Mouse (Mus musculus): ENCODE data around the gene Gas2l1. TPM values are rescaled to one million over a fixed set of nuclear protein-coding genes. Genes with fewer than 3 reads are reported as not detected.
A peak's percentile ranks its signal among the peaks of the same experiment; 100 is the strongest.

The Gas2l1 gene
- total RNA-seq, 2 experiments from 2014 or later: 3.9 to 4.9 TPM

DNA sequence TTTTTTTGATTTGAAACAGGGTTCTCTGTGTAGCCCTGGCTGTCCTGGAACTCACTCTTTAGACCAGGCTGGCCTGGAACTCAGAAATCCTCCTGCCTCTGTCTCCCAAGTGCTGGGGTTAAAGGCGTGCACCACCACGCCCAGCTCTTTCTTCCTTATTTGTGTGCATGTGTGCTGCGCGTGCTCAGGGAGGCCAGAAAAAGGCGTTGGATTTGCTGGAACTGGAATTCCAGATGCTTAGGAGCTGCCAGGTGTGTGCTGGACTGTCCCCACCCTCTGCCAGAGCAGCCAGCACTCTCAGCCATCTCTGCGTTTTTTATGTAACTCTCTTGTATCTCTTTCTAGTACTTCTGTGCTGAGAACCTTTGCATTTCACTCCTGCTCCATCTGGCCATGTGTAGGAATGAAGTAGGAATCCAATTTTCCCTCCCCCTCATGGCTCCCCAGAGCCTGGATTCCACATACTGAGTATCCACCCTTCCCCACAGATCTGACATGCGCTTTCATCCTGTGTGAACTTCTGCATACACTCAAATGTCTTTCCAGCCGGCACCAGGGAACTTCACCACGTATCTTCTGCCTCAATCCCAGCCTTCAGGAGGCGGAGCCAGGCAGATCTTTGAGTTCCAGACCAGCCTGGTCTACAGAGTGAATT, 12.8 kb downstream of the Gas2l1 start:
- intact Hi-C loops (cut with DNase I): no loop called here
- no peak for DNase-seq

DNA sequence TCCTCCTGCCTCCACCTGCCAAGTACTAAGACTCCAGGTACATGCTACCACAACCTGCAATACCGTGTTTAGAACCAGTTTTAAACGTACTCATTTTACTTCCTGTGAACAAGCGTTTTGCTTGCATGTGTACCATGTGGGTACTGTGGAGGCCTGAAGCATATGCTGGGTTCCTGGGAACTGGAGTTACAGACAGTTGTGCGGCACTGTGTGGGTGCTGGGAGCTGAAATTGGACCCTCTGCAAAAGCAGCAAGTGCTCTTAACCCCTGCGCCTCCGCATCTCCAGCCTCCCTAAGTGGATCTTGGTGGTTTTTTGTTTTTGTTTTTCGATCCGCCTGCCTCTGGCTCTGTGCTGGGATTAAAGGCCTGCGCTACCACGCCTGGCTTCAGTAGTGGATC, 13.5 kb downstream of the Gas2l1 start:
- no peak for DNase-seq
- intact Hi-C loops (cut with DNase I): no loop called here

DNA sequence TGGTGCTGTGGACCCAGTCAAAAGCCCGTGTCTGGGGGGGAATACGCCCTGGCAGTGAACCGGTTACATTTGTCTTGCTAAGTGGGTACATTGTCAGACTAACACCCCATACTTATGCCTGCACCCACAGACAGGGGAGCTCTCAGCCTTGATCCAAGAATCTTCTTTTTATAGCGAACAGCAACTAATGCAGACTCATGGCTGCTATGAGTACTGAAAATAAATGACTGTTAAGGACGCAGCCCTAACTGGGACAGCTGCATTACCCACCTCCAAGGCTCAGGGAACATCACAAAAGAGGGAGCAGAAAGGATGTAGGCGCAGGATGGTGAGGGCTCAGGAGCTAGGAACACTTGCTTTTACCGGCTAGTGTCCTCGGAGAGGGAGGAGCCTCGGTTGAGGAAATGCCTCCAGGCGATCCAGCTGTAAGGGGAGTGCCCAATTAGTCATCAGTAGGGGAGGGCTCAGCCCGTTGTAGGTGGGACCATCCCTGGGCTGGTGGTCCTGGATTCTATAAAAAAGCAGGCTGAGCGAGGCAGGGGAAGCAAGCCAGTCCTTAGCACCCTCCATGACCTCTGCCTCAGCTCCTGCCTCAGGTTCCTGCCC, 18.7 kb downstream of the Gas2l1 start:
- intact Hi-C loops (cut with DNase I): no loop called here
- no peak for DNase-seq

DNA sequence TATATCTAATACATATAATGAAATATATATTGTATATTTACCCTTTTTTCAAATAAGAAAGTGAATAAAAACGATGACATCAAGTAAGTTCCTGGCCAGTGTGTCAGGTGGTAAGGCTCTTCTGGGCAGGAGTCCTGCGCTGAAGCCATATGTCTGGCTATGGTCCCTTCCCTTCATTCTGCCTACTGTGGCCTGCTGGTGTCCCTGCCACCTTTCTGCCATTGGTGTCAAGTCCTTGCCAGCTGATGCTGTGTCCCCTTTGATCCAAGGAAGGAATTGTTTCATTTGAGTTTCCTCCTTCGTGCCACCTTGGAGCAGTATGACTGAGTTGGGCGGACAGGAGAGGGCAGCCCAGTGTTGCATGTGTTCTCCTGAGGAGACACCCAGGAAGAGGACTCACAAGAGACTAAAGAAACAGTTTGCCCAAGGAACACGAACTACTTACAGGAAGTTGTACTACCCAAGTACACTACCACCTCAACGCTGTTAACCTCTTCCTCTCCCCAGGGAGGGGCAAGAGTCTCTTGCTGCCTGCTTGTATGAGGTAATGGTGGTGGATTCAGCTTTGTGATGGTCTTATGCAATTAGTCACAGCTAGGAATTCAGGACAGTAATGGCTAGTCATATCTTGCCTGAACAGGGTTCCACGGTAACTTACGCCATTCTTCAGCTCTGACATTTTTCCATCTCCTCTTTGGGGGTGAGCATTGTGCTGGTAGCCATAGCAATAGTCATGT, 22.3 kb downstream of the Gas2l1 start:
- intact Hi-C loops (cut with DNase I): no loop called here
- DNase-seq: no peak

DNA sequence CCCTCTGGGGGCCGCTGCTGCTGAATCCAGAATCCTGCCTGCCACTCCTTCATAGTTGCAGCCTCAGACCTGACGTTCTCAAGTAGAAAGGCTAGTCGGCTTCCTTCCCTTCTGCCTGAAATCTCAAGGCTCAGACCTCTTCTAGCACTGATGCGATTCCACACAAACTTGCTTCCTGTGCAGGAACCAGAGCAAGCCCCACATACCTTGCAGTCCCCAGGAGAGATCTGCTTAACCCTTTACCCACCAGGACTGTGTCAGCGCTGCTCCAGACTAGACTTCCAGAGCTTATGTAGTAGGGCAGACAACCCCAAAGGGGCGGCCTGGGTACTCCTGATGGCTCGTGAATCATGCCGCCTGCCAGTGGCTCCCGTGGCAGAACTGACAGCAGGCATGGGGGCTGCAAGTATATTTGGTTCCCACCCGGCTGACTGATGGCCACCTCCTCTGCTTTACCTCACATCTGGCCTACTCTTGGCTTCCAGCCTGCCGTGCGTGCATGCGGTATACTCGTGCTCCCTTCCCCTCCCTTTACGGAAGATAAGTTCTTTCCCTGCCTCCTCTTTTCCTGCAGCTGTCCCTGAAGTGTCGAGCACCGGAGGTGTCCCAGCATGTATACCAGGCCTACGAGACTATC, 23.9 kb downstream of the Gas2l1 start:
- intact Hi-C loops (cut with DNase I): no loop called here
- peak in 1 of 2 experiments; percentile 3 for DNase-seq

DNA sequence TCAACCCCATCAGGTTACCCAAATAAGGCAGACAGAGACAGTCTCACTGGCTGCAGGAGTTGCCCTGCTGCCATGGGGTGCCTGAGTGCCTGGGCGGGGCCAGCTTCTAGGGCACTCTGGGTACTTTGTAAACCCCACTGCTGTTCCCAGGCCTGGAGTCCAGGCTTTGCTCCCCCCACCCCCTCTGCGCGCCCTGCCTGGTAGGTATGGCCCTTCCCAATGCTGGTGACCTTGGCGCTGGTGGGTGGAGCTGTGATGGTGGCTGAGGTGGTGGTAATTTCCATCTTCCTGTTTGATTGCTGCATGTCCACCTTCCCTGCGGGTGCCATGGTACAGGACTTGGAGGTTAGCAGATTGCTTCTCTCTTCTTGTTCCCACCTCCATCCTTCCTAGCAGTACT, 24.5 kb downstream of the Gas2l1 start:
- DNase-seq: peak in 1 of 2 experiments; percentile 3
- intact Hi-C loops (cut with DNase I): no loop called here

DNA sequence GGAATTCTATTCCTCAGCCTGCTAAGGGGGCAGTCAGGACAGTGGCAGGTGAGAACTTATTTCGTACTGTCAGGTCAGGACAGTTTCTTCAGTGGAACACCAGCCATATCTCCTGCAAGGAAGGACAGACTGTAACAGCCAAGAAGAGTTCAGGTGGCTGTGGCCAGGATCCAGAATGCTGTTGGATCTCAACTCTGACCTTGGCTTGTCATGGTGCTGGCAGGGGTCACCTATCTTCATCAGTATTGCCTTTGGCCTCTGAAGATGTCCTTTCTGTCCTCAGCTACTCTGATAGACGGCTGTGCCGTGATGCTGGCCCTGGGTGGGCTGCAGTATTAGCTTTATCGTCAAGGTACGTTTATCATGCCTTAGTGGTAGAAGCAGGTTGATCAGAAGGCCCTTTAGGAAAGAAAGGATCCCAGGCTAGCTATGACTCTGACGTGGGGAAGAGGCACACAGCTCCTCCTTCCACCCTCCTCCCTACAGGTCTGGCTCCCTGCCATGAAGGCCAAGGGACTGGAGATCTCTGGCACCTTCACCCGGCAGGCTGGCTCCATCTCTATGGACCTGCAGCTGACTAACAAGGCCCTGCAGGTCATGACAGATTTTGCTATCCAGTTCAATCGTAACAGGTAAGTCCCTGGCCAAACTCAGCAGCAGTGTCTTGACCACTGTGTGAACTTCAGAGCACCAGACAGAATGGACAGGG, 27.8 kb downstream of the Gas2l1 start:
- intact Hi-C loops (cut with DNase I): no loop called here
- DNase-seq: peak in 1 of 2 experiments; percentile 59

DNA sequence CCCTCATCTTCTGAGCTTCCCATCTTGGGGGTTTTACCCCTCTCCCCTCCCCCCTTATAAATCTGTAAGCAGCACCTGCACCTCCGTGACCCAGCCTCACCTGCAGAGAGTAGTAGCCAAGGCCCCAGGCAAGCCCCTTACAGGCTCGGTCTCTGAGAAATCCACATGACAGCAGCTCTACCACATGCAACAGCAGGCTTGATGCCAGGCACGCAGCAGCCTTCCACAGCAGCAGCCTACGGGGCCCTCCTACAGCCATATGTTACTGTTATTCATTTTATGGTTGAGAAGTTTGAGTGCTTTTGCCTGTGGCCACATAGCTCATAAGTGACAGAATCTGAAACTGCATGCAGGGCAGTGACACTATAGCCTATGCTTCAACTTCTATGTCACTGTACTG, 29.7 kb downstream of the Gas2l1 start:
- no peak for DNase-seq
- intact Hi-C loops (cut with DNase I): no loop called here

DNA sequence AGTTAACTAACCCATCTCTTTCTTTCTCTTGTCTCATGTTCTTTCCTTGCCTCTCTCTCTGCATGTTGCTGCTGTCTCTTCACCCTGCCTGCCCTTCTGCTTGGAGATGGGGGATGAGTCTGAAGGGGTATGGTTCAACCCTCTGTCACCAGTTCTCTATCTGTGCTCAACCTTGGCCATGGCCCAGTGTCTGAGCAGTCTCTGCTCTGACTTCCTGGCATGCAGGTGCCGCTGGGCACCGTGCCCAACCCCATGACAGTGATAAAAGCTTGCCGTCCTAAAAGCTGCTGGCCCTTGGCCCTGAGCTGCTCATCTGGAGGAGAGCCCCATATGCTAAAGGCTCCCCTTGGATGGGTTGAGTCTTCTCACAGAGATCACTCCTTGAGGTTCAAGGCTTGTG, 32.0 kb downstream of the Gas2l1 start:
- DNase-seq: peak in 1 of 2 experiments; percentile 36
- intact Hi-C loops (cut with DNase I): no loop called here

DNA sequence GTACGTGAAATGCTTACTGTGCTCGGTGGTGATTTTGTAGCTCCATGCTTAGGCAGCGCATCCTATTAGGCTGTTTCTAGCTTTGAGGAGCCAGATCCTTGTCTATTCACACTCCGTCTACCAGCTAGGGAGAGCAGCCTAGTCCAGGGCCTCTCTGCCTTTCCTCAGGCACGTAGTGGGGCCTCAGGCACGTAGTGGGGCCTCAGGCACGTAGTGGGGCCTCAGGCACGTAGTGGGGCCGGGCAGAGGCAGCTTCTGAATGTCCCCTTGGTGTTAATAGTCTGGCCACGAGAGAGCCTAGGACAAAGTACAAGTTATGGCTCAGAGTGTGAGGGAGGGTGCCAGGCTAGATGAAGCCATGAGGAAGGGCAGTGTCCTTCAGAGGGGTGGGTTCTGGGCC, 32.4 kb downstream of the Gas2l1 start:
- intact Hi-C loops (cut with DNase I): no loop called here
- DNase-seq: no peak

DNA sequence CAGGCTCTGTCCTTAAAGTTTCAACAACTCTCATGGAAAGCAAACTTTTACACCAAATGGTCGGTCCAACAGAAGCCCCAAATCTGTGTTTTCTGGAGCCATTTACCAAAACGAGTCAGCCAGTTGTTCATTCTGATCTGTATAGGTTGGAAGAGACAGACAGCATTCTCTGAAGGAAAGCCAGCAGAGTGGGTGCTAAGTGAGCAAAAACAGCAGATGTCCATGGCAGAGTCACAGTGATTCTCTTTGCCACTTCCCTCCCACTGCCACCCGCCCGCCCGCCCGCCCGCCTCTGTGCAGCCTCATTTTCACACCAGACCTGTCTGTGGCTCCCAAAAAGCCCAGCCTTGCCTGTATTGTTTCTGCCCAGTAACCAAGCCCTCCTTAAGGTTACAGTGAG, 36.9 kb downstream of the Gas2l1 start:
- intact Hi-C loops (cut with DNase I): no loop called here
- no peak for DNase-seq

DNA sequence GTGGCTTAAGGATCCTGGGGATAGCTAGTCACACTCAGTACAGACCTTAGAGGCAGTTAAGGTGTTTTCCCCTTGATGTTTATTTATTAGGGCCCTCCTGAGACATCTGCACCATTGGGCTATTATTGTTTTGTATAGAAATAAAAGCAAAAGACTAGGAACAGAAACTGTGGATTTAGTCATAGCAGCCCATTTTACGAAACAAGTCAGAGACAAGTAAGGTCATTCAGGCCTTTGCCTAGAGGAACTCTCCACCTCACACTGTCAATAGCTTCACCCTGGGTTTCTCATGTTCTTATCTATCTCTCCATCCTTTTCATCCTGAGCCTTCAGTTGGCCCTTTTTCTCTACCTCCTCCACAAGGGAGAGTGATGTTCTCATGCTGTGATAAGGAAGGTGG, 40.0 kb downstream of the Gas2l1 start:
- no peak for DNase-seq
- intact Hi-C loops (cut with DNase I): no loop called here

DNA sequence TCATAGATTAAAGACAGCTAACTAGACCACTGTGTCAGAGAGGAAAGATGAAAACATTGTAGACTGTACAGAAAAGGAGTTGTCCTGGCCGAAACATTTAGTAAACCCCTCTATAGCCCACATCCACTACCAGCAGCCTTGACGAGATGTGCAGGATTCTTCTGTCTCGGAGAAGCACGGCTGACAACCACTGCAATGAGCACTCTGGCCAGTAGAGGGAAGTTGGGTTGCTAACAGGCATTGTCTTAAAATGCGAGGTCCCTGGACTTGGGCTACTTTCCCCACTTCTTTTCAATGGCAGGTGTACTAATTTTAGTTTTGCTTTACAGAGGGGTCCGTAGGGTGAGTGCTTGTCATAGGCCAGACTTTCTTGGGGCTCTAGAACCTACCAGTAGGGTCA, 47.6 kb downstream of the Gas2l1 start:
- intact Hi-C loops (cut with DNase I): no loop called here
- DNase-seq: no peak

DNA sequence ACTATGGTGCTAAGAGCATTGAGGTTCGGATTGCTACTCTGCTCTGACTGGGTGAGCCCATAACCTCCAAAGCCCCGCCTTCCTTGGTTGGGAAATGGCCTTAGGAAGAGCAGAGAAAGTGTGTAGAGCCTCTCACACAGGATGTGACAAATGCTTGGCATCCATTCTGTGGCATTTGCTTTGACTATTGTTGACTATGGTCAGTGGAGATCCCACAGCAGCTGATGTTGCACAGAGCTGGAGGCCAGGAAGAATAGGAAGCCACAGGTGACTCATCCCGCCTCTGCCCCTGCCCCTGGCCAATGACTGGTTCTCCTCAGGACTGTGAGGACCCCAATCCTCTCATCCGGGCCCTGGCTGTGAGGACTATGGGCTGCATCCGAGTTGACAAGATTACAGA, 48.8 kb downstream of the Gas2l1 start:
- intact Hi-C loops (cut with DNase I): no loop called here
- no peak for DNase-seq

DNA sequence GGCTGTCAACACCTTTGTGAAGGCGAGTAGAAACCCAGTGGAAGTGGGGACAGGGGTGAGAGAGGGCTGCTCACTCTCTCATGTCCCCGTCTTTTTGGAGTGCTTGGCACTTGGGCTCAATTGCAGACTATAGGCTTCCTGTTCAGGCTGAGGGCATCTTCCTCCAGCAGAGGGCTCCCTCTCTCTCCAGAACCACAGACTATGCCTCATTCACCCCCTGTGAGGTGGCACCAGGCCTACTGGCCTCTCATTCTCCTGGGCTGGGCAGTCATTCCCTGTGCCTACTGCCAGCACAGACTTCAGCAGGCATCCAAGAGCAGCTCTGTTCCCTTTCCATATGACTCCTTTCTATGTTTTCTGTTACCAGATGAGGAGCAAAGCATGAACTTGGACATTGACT, 49.4 kb downstream of the Gas2l1 start:
- intact Hi-C loops (cut with DNase I): loop anchor here (1.0 kb wide), 1 partner anchor 50 kb away; the partner anchor contains the start of gene Gas2l1

DNA sequence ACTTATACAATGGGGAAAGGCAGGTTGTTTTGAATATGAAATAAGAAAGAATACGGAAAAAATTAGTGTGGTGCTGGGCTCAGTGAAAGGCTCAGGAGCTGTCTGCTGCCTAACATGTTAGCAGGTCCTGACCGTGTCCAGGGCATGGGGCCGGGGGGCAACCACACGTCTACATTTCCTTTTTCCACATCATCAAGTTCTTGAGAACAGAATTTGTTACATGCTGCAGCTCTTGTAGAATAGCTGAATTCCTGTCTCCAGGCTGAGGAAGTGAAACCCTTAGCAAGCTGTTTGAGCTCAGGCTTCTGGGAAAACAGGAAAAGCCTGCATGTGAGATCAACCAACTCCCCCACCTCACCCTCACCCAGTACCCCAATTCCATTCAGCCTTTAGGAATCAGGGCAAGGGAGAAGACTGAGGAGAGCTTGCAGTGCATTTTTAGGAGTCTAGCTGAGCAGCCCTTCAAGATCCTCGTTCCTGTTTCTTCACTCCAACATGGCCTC, 52.9 kb downstream of the Gas2l1 start:
- intact Hi-C loops (cut with DNase I): no loop called here
- no peak for DNase-seq

More for the DNA sequence above, 49.4 kb downstream of the Gas2l1 start:
- peak; percentile 65 to 68 for DNase-seq

DNA sequence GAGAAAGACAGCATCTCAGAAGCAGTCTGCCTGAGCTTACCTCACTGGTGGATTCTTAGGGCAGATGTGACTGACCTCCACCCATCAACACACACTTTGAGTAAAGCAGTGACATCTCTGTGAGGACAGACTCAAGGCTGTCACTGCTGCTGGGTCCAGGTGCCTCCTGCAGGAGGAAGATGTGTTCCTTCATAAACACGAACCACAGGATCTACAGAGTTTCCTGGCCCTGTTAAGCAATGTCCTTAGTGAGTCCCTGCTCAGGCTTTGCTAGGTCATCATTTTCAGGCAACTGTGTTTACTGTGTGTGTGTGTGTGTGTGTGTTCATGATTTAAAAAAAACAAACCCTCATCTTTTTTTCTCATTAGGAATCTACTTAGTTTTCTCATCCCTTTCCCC, 53.6 kb downstream of the Gas2l1 start:
- no peak for DNase-seq
- intact Hi-C loops (cut with DNase I): no loop called here

DNA sequence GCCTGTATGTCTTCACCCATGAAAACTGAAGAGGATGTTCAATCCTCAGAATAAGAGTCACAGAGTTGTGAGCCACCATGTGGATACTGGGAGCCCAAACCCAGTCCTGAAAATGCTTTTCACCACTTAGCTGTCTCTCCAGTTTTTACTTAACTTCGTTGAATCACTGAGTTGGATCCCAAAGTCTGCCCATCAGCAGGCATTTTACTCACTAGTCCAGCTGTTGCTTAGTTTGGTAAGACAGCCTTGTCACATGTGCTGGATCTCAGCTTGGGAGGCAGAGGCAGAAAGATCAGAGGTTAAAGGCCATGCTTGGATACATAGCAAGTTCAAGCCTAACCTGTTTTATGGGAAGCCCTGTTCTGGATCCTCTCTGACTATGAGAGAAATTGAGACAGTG, 54.9 kb downstream of the Gas2l1 start:
- intact Hi-C loops (cut with DNase I): no loop called here
- no peak for DNase-seq

DNA sequence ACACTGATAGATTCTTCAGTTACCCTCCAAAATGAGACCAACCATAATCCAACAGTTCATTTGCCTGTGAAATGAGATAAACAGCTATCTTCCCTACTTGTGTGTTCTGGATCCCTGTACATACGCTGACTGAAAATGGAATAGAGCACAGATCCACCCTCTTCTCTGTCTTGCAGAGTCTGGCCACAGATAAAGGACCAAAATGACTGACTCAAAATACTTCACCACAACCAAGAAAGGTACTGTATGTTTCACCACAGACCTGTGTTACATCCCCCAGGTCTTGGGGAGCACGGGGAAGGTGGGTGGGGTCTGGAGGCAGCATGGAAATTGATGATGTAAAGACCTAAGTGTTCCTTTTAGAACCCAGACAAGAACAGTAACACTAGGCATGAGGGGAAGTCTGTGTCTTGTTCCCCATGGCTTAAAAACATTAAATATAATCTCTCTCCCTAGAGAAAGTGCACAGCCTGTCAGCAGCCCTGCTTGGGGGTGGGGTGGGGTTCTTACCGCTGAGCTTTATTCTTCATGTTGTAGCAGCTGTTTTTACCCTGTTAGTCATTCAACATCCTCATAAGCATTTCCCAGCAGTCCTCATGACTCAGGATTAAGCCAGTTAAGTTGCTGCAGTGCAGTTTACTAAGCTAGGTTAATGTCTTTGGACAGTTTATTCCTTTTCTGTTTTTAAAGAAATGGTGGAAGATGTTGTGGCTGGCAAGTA, 55.6 kb downstream of the Gas2l1 start:
- intact Hi-C loops (cut with DNase I): no loop called here
- no peak for DNase-seq

DNA sequence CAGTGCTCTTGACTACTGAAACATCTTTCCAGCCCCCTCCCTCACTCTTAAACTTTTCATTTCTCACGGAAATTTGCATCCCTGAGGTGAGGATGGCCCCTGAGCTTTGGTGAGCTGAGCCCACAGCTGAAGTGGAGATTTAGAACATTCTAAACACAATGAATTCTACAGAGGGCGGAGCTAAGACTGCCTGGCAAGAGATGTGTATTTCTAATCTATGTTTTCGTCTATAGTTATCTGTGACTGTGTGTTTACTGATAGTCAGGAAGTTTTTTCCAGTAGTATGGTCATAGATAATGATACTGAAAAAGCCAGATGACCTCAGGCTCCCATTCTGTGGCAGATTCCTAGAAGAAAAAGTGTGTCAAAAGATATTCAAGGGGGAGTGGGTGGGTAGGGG, 56.3 kb downstream of the Gas2l1 start:
- intact Hi-C loops (cut with DNase I): no loop called here
- DNase-seq: no peak
